Comparison of ENCODE assay signal across 16 mouse cellular contexts in genomic region chr16:84783279-84783678, GRCm38 (mm10). TPM values are rescaled to one million over a fixed set of nuclear protein-coding genes. Genes with fewer than 3 reads are reported as not detected.
DNase-seq lines count a peak whose midpoint lies in the region; ATAC-seq and TF ChIP-seq lines count a peak whose summit lies in the region.
"Had no signal": no experiment of that assay in that cellular context is flagged by ENCODE, and none has a peak within 500 bp of the region (broad histone marks: within the 10 kb centered on the region; RNA-seq: fewer than 3 reads in every experiment).

No protein-coding gene starts in this region.

- intact Hi-C loops in gastrocnemius, adult 2 months (cut with DNase I), result no loop called here

- H3K4me1 ChIP-seq in brown adipose tissue, adult 24 weeks (ENCODE audit: control insufficient read depth, insufficient read depth, insufficient read length, low read length), result peaks cover 7% of the 10 kb centered on the region
- no peaks in the 10 kb centered on the region for H3K4me1 ChIP-seq in liver, embryonic 11.5 days (replicated peaks; ENCODE audit: control insufficient read depth, insufficient read depth, low read length)
- H3K4me1 ChIP-seq: kidney, embryonic 15.5 days; limb, embryonic 12.5 days had no signal

- no peak overlapping the region for H3K4me2 ChIP-seq in liver, embryonic 11.5 days
- H3K4me2 ChIP-seq: kidney, embryonic 15.5 days; limb, embryonic 12.5 days; lung, embryonic 14.5 days; midbrain, embryonic 12.5 days had no signal

- no peaks in the 10 kb centered on the region for H3K9me3 ChIP-seq in liver, embryonic 11.5 days (ENCODE audit: control insufficient read depth, low read length)
- H3K9me3 ChIP-seq: kidney, embryonic 15.5 days had no signal

- H3K9ac ChIP-seq in liver, embryonic 11.5 days (ENCODE audit: low read depth, low read length), result no peak overlapping the region
- H3K9ac ChIP-seq: kidney, embryonic 15.5 days; limb, embryonic 12.5 days; lung, embryonic 14.5 days; midbrain, embryonic 12.5 days had no signal

- WGBS in liver, embryonic 11.5 days, result 33% methylated on average over 2 of the region's 2 CpGs

- H3K4me3 ChIP-seq in gastrocnemius, adult 2 months, result peak overlapping the region; percentile 3; the same call in 1 of the 2 replicates
- H3K4me3 ChIP-seq in C2C12 (ENCODE audit: insufficient read depth, poor library complexity, severe bottlenecking), result no peak overlapping the region
- no peak overlapping the region for H3K4me3 ChIP-seq in brown adipose tissue, adult 24 weeks (ENCODE audit: insufficient read depth, low read depth, low read length)
- no peak overlapping the region for H3K4me3 ChIP-seq in liver, embryonic 11.5 days (ENCODE audit: low read depth, low read length)
- H3K4me3 ChIP-seq: forebrain, embryonic 10.5 days; kidney, embryonic 15.5 days; limb, embryonic 12.5 days; midbrain, embryonic 12.5 days had no signal

- H3K27ac ChIP-seq in gastrocnemius, adult 2 months, result peak overlapping the region; percentile 82
- peak overlapping the region; percentile 31; the same call in 1 of the 2 replicates for H3K27ac ChIP-seq in brown adipose tissue, adult 24 weeks (replicated peaks; ENCODE audit: low read depth, low read length)
- no peak overlapping the region for H3K27ac ChIP-seq in liver, embryonic 11.5 days (ENCODE audit: low read depth, low read length)
- H3K27ac ChIP-seq: forebrain, embryonic 10.5 days; kidney, embryonic 15.5 days; limb, embryonic 12.5 days; midbrain, embryonic 12.5 days had no signal

- peaks cover 88% of the 10 kb centered on the region for H3K79me2 ChIP-seq in C2C12 (ENCODE audit: control insufficient read depth, insufficient read depth)

- DNase-seq in gastrocnemius, adult 2 months, result peak; percentile 41
- DNase-seq in gastrocnemius, adult 18-20 months (ENCODE audit: low spot score), result no peak
- DNase-seq in layer of hippocampus, adult 9-11 months, result peak; percentile 63
- no peak for DNase-seq in layer of hippocampus, postnatal 25 days (ENCODE audit: extremely low spot score in 1 of 2, low spot score in 1 of 2)
- no peak for DNase-seq in testis, postnatal 14 days (ENCODE audit: low spot score)
- no peak for DNase-seq in liver, embryonic 11.5 days (ENCODE audit: low spot score)
- DNase-seq: adrenal gland, postnatal 36 days; cerebellum, adult 18-20 months; lung, embryonic 14.5 days; thymus, postnatal 14 days had no signal

- H3K36me3 ChIP-seq in C2C12 (ENCODE audit: control insufficient read depth, insufficient read depth), result peaks cover 7% of the 10 kb centered on the region
- no peaks in the 10 kb centered on the region for H3K36me3 ChIP-seq in liver, embryonic 11.5 days (ENCODE audit: control insufficient read depth, insufficient read depth, low read length)
- H3K36me3 ChIP-seq: kidney, embryonic 15.5 days; limb, embryonic 12.5 days had no signal

- H3ac ChIP-seq in C2C12 (ENCODE audit: control insufficient read depth, insufficient read length, low read depth), result no peak overlapping the region

- ATAC-seq in liver, embryonic 11.5 days (replicated peaks; ENCODE audit: low FRiP score), result no peak

- TF ChIP-seq CTCF in gastrocnemius, adult 2 months (IDR thresholded peaks at IDR 0.05), result no peak
- TF ChIP-seq CTCF in C2C12 (IDR thresholded peaks at IDR 0.05; ENCODE audit: control insufficient read depth, insufficient read depth, insufficient read length), result no peak

- H3K27me3 ChIP-seq in C2C12 (ENCODE audit: control insufficient read depth, insufficient read depth, insufficient read length), result no peaks in the 10 kb centered on the region
- H3K27me3 ChIP-seq in liver, embryonic 11.5 days (replicated peaks; ENCODE audit: control insufficient read depth, insufficient read depth, low read length), result no peaks in the 10 kb centered on the region
- H3K27me3 ChIP-seq: kidney, embryonic 15.5 days; limb, embryonic 12.5 days; midbrain, embryonic 12.5 days had no signal

- H3K79me3 ChIP-seq in C2C12 (ENCODE audit: low read depth), result peaks cover 63% of the 10 kb centered on the region

TF ChIP-seq in C2C12, 6 proteins besides CTCF, POLR2A, EP300 and RAD21:
- no peak for TF ChIP-seq MAX (IDR thresholded peaks at IDR 0.05)
- peak; percentile 42 for TF ChIP-seq MYOD1 (IDR thresholded peaks at IDR 0.05; ENCODE audit: control insufficient read depth, insufficient read length, low read depth)
- TF ChIP-seq MYOG (IDR thresholded peaks at IDR 0.05; ENCODE audit: control insufficient read depth, extremely low read depth, insufficient read length), result no peak
- no peak for TF ChIP-seq USF1 (IDR thresholded peaks at IDR 0.05; ENCODE audit: low read depth)
- no peak for TF ChIP-seq CEBPB (IDR thresholded peaks at IDR 0.05; ENCODE audit: low read depth)
- no peak for TF ChIP-seq FOSL1 (IDR thresholded peaks at IDR 0.05; ENCODE audit: insufficient read depth, low read length, poor library complexity, severe bottlenecking)

RNA-seq across cellular contexts. Expression of gene Jam2, which starts 9.4 kb away (rescaled TPM):
- total RNA-seq in gastrocnemius, adult 2 months (2021), result 10 to 100 TPM; 13.6 to 24.9 TPM
- total RNA-seq in gastrocnemius, adult 18-20 months (2021), result 10 to 100 TPM; 12.2 to 19.0 TPM
- total RNA-seq in layer of hippocampus, postnatal 25 days (2021), result 10 to 100 TPM; 22.4 TPM
- polyA plus RNA-seq in C2C12 (2012; fragmentation: generic; extraction: Trizol), result 44.5 TPM
- polyA plus RNA-seq in brown adipose tissue, adult 24 weeks (2012; ENCODE audit: insufficient read depth, insufficient read length, missing spikeins), result 26.8 and 36.1 TPM in 2 replicates
- 1.4 and 1.7 TPM in 2 replicates for polyA plus RNA-seq in liver, embryonic 11.5 days (2014; fragmentation: Nextera tagmentation; extraction: Ambion mirVana)

RNA-seq across cellular contexts. Expression of gene Mrpl39, which starts 47.7 kb away (rescaled TPM):
- total RNA-seq in gastrocnemius, adult 2 months (2021), result 10 to 100 TPM; 13.4 to 19.5 TPM
- 10 to 100 TPM; 13.8 to 15.1 TPM for total RNA-seq in gastrocnemius, adult 18-20 months (2021)
- 10 to 100 TPM; 21.1 to 22.6 TPM for total RNA-seq in layer of hippocampus, postnatal 25 days (2021)
- 44.7 TPM for polyA plus RNA-seq in C2C12 (2012; fragmentation: generic; extraction: Trizol)
- polyA plus RNA-seq in brown adipose tissue, adult 24 weeks (2012; ENCODE audit: insufficient read depth, insufficient read length, missing spikeins), result 79.8 and 83.8 TPM in 2 replicates
- polyA plus RNA-seq in liver, embryonic 11.5 days (2014; fragmentation: Nextera tagmentation; extraction: Ambion mirVana), result 49.3 and 50.3 TPM in 2 replicates

RNA-seq across cellular contexts. Expression of gene Gabpa, which starts 51.4 kb away (rescaled TPM):
- 10 to 100 TPM; 23.6 to 34.1 TPM for total RNA-seq in gastrocnemius, adult 2 months (2021)
- 10 to 100 TPM; 25.5 to 30.0 TPM for total RNA-seq in gastrocnemius, adult 18-20 months (2021)
- 10 to 100 TPM; 24.1 to 25.9 TPM for total RNA-seq in layer of hippocampus, postnatal 25 days (2021)
- polyA plus RNA-seq in C2C12 (2012; fragmentation: generic; extraction: Trizol), result 11.7 TPM
- 45.9 and 68.9 TPM in 2 replicates for polyA plus RNA-seq in brown adipose tissue, adult 24 weeks (2012; ENCODE audit: insufficient read depth, insufficient read length, missing spikeins)
- polyA plus RNA-seq in liver, embryonic 11.5 days (2014; fragmentation: Nextera tagmentation; extraction: Ambion mirVana), result 37.5 and 40.9 TPM in 2 replicates

RNA-seq across cellular contexts. Expression of gene Atp5j, which starts 52.1 kb away (rescaled TPM):
- 1,000 to 10,000 TPM; 1,011 to 1,386 TPM for total RNA-seq in gastrocnemius, adult 2 months (2021)
- 1,000 to 10,000 TPM; 1,092 to 1,176 TPM for total RNA-seq in gastrocnemius, adult 18-20 months (2021)
- total RNA-seq in layer of hippocampus, postnatal 25 days (2021), result 100 to 1,000 TPM; 355 to 408 TPM
- 350 TPM for polyA plus RNA-seq in C2C12 (2012; fragmentation: generic; extraction: Trizol)
- polyA plus RNA-seq in brown adipose tissue, adult 24 weeks (2012; ENCODE audit: insufficient read depth, insufficient read length, missing spikeins), result 659 and 718 TPM in 2 replicates
- polyA plus RNA-seq in liver, embryonic 11.5 days (2014; fragmentation: Nextera tagmentation; extraction: Ambion mirVana), result 814 and 841 TPM in 2 replicates

Comparison
In these comparisons a context has a peak if more than half of its experiments do, and no peak if none do; other contexts are left out.
1. DNase-seq: peak in gastrocnemius, adult 2 months (single experiment) and layer of hippocampus, adult 9-11 months (single experiment); none in gastrocnemius, adult 18-20 months (single experiment), layer of hippocampus, postnatal 25 days (0 of 2), testis, postnatal 14 days (single experiment) and liver, embryonic 11.5 days (single experiment).